Mouse (Mus musculus) kidney, postnatal 14 days (tissue): ENCODE results near the gene Pknox1.
"Not testable (repeated sequence)": the region's sequence is repeated elsewhere in the genome, so short reads cannot be mapped to it uniquely, and the experiment has no call there.

Source experiments
- DNase-seq: peaks from one replicate; pipeline ENCODE4 v3.0.0; 2022; ENCODE audit warnings: mixed read lengths

The Pknox1 gene

GRCm38 (mm10) chr17:31598593-31598992 is 34.1 kb downstream of the Pknox1 start:
- peak; percentile 24 for DNase-seq

GRCm38 (mm10) chr17:31606424-31606823 is 41.9 kb downstream of the Pknox1 start:
- no peak for DNase-seq

GRCm38 (mm10) chr17:31607256-31607951 is 42.9 kb downstream of the Pknox1 start:
- DNase-seq = no peak

GRCm38 (mm10) chr17:31609173-31609572 is 44.6 kb downstream of the Pknox1 start:
- DNase-seq = not testable (repeated sequence)

GRCm38 (mm10) chr17:31609895-31610294 is 45.4 kb downstream of the Pknox1 start:
- no peak for DNase-seq

GRCm38 (mm10) chr17:31613086-31613755 is 48.7 kb downstream of the Pknox1 start:
- no peak for DNase-seq

- no peak for DNase-seq
Observed at GRCm38 (mm10) chr17:31623101-31623500, 58.6 kb downstream of the Pknox1 start.

GRCm38 (mm10) chr17:31627961-31628360 is 63.4 kb downstream of the Pknox1 start:
- DNase-seq = no peak

GRCm38 (mm10) chr17:31631081-31631800 is 66.7 kb downstream of the Pknox1 start:
- no peak for DNase-seq

- peak; percentile 39 for DNase-seq
Observed at GRCm38 (mm10) chr17:31633007-31633406, 68.5 kb downstream of the Pknox1 start.

- no peak for DNase-seq
Observed at GRCm38 (mm10) chr17:31634896-31635295, 70.4 kb downstream of the Pknox1 start.

- DNase-seq = no peak
Observed at GRCm38 (mm10) chr17:31635781-31636180, 71.2 kb downstream of the Pknox1 start.

- no peak for DNase-seq
Observed at GRCm38 (mm10) chr17:31636277-31636941, 71.9 kb downstream of the Pknox1 start.

- DNase-seq = peak; percentile 94
Observed at GRCm38 (mm10) chr17:31636942-31637811, 72.6 kb downstream of the Pknox1 start, which contains the start of gene Cbs. Gene Cbs, minus strand, starts transcription at chr17:31637238.

GRCm38 (mm10) chr17:31637866-31638570 is 73.5 kb downstream of the Pknox1 start:
- DNase-seq = peak; percentile 55

- DNase-seq = no peak
Observed at GRCm38 (mm10) chr17:31639651-31640050, 75.1 kb downstream of the Pknox1 start.

- DNase-seq = no peak
Observed at GRCm38 (mm10) chr17:31642331-31642730, 77.8 kb downstream of the Pknox1 start.

GRCm38 (mm10) chr17:31642913-31643312 is 78.4 kb downstream of the Pknox1 start:
- DNase-seq = no peak

- DNase-seq = no peak
Observed at GRCm38 (mm10) chr17:31646199-31647002, 81.9 kb downstream of the Pknox1 start.

GRCm38 (mm10) chr17:31652152-31652551 is 87.6 kb downstream of the Pknox1 start:
- no peak for DNase-seq

- no peak for DNase-seq
Observed at GRCm38 (mm10) chr17:31653277-31653676, 88.7 kb downstream of the Pknox1 start.
